Mouse (Mus musculus) bone marrow, adult 2 months (tissue): ENCODE data around the gene Rps19. TPM values are rescaled to one million over a fixed set of nuclear protein-coding genes. Genes with fewer than 3 reads are reported as not detected.

Experiments used
- H3K27ac ChIP-seq: fragments of 200-500 bp; 2 replicates; pipeline ENCODE4 v1.5.1; 2012; ENCODE audit warnings: low read depth, mild to moderate bottlenecking, control low read depth, inconsistent platforms, low read length; ENCODE audit not compliant: control insufficient read depth, poor library complexity, insufficient read depth
- H3K4me1 ChIP-seq: fragments of 200-500 bp; 2 replicates; pipeline ENCODE4 v1.6.1; 2011; ENCODE audit warnings: low read length; ENCODE audit not compliant: control insufficient read depth, insufficient read depth
- H3K4me3 ChIP-seq: fragments of 200-500 bp; replicated peaks from 2 replicates; pipeline ENCODE3; 2011; ENCODE audit warnings: mild to moderate bottlenecking, low read depth, low read length, control low read depth; ENCODE audit not compliant: control insufficient read depth
- CTCF ChIP-seq: fragments of 200-500 bp; IDR thresholded peaks from 2 replicates; pipeline ENCODE4 v1.5.1; 2011; ENCODE audit warnings: low read length, control low read depth; ENCODE audit not compliant: control insufficient read depth, insufficient read depth
- POLR2A ChIP-seq: fragments of 200-500 bp; IDR thresholded peaks from 2 replicates; pipeline ENCODE4 v1.6.1; 2011; ENCODE audit warnings: low read depth, mild to moderate bottlenecking, control low read depth, low read length, borderline replicate concordance; ENCODE audit not compliant: control insufficient read depth
- WGBS: fragments of 180-500 bp; shearing (Covaris S2); methylation state at CpG from one replicate; pipeline ENCODE4 v1.1.7; 2018; 5-methylcytosine and 5-hydroxymethylcytosine counted together
- polyA plus RNA-seq: library from polyadenylated mRNA; stranded (reverse); fragments of >200 nt; gene quantifications from 2 replicates; pipeline ENCODE4 v1.2.4, GENCODE M21; 2011; ENCODE audit warnings: low replicate concordance; ENCODE audit not compliant: missing spikeins, insufficient read depth, insufficient read length

Rps19 gene
- polyA plus RNA-seq, 1 experiment = 1,228 TPM

- H3K4me1 ChIP-seq = no peaks in the 10 kb centered on the region; the same call in none of the 2 replicates
- no peak within 1 kb of the TSS for H3K27ac ChIP-seq
- WGBS = 85% methylated on average over 7 of the region's 7 CpGs
- TF ChIP-seq POLR2A (no peak), CTCF (no peak)
- H3K4me3 ChIP-seq = no peak within 1 kb of the TSS
Observed at GRCm38 (mm10) chr7:24861913-24862312, 22.3 kb upstream of the Rps19 start, which contains the start of gene Gm9844. Gene Gm9844 (plus strand): TSS chr7:24862213.

- Histone ChIP-seq H3K27ac (no peak overlapping the region), H3K4me1 (no peaks in the 10 kb centered on the region; the same call in none of the 2 replicates), H3K4me3 (no peak overlapping the region)
- TF ChIP-seq CTCF (no peak), POLR2A (no peak)
- 27% methylated on average over 4 of the region's 4 CpGs for WGBS
Observed at GRCm38 (mm10) chr7:24862853-24863252, 21.3 kb upstream of the Rps19 start.

DNA sequence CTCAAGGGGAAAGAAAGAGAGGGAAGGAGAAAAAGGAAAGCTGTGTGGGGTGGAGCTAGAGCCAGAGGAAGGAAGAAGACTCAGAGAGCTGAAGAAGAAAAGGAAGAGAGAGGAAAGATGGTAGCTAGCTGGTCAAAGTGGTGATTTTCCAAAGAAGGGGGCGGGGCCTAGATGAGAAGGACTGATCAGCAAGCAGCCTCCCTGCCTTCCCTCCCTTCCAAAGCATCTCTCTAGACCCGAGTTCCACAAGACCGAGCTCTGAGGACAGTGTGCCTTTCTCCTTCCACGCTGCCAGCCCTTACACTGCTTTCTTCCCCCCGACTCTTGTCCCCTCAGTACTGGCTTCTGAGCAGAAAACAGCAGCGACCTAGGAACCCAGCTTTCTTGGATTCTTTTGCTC lies 20.0 kb upstream of the Rps19 start:
- no peaks in the 10 kb centered on the region; the same call in none of the 2 replicates for H3K4me1 ChIP-seq
- H3K4me3 ChIP-seq = no peak overlapping the region
- 44% methylated on average over 6 of the region's 6 CpGs for WGBS
- TF ChIP-seq POLR2A (no peak), CTCF (no peak)
- no peak overlapping the region for H3K27ac ChIP-seq

DNA sequence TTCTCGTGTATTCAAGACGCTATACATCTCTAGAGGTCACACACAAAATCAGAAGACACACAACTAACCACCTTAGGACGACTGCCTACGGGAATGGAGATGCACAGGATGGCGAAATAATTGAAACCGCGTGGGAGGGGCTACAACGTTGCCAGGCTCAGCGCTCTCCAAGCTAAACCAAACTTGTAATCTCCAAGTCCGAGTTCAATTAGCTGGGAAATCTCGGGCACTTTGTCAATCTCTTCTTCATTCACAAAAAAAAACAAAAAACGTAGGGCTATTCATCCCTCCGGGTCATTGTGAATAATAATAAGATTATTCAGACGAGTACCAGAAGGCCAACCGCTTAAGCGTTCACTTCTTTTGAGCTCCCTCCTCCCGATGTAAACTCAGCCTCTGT lies 15.1 kb upstream of the Rps19 start:
- TF ChIP-seq POLR2A (no peak), CTCF (no peak)
- Histone ChIP-seq H3K4me1 (no peaks in the 10 kb centered on the region; the same call in none of the 2 replicates), H3K4me3 (no peak overlapping the region), H3K27ac (no peak overlapping the region)
- WGBS = 64% methylated on average over 17 of the region's 17 CpGs

DNA sequence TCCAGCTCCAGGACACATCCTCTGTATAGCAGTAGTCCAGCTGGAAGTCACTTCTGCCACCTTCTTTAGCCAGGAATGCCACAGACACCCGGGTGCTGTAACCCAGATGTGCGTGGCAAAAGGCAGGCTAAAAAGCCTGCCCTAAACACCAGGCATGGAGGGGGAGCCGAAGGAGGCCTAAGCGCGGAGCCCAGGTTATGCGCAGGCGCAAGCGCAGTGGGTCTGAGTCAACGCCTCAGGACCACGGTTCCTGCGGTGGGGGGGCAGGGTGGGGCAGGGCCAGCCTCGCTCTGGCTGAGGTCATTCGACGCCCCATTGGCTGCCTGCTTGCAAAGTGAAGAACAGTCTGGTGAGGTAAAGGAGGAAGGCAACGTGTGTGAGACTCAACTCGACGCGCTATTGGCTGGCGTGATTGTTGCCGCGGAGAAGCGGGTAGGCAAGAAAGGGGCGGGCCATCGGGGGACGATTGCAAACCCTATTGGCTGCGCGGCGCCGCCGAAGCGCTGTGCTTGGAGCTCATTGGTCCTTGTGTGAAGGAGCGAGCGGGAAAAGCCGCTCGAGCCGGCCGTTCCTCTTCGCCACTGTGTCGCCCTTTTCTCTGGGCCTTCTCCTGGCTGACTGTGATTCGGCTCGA lies 14.5 kb upstream of the Rps19 start, which contains the start of the genes Lypd4 and Dmrtc2:
Gene Lypd4, minus strand, starts transcription at position 410 of the 634 bp plus-strand sequence.
Gene Dmrtc2, plus strand, starts transcription at position 526 of the 634 bp plus-strand sequence.
- no peak within 1 kb of the TSS for H3K4me3 ChIP-seq
- no peaks in the 10 kb centered on the region; the same call in 1 of the 2 replicates for H3K4me1 ChIP-seq
- WGBS = 74% methylated on average over 41 of the region's 41 CpGs
- no peak within 1 kb of the TSS for H3K27ac ChIP-seq
- TF ChIP-seq CTCF (no peak), POLR2A (no peak)

DNA sequence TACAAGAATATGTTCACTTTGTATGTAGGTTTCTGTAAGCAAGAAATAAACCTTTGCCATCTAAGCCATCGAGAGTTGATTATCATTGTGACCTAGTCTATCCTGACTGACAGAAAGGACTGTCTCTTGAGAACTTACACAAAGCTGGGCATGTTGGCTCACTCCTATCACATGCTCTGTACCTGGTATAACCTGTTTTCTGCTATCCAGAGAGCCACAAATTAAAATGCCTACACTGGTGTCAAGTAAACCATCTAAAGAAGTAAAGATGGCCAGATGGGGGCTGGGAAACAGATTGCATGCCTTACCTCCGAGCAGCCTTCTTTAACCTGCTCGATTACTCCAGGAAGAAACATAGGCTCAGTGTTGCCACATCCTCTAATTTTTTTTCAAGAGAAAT lies 6.6 kb upstream of the Rps19 start:
- no peak overlapping the region for H3K27ac ChIP-seq
- H3K4me1 ChIP-seq = peaks cover 2% of the 10 kb centered on the region; the same call in 1 of the 2 replicates
- H3K4me3 ChIP-seq = no peak overlapping the region
- 37% methylated on average over 3 of the region's 3 CpGs for WGBS
- no peak for TF ChIP-seq CTCF
- TF ChIP-seq POLR2A = no peak

- WGBS = 88% methylated on average over 2 of the region's 2 CpGs
- H3K4me1 ChIP-seq = peaks cover 2% of the 10 kb centered on the region; the same call in 1 of the 2 replicates
- no peak overlapping the region for H3K27ac ChIP-seq
- H3K4me3 ChIP-seq = no peak overlapping the region
- TF ChIP-seq CTCF (no peak), POLR2A (no peak)
Observed at GRCm38 (mm10) chr7:24879620-24880019, 4.6 kb upstream of the Rps19 start.

DNA sequence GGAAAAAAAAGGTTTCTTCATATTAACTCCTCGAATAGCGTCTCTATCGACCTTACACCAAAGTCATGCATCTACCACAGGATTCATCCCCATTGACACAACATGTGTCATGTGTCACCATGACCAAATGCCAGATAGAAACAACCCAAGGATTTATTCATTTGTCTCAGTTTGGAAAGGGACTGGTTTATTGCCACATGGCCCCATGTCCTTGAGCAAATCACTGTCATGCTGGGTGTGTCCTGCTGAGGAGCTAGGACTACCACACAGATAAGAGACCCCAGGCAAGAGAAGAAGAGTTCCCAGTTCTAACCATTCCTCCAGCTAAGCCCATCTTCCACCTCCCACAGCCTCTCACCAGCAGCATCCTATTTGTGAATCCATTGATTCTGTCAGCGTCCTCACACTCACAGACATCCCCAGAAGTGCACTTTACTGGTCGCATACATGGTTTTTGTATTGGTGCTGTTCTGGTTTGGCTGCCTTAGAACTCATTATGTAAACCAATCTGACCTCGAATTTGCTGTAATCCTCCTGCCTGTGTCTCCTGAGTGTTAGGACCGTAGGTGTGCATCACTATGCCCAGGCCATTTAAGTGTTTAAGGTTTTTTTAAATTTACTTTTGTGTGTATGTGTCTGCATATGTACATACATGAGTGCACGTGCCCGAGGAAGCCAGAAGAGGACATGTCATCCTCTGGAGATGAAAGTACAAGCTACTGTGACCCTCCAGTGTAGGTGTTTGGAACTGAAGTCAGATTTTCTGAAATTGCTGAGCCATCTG lies 1.6 kb upstream of the Rps19 start:
- 85% methylated on average over 9 of the region's 9 CpGs for WGBS
- Histone ChIP-seq H3K4me3 (no peak overlapping the region), H3K4me1 (no peaks in the 10 kb centered on the region; the same call in 1 of the 2 replicates), H3K27ac (no peak overlapping the region)
- TF ChIP-seq POLR2A (no peak), CTCF (no peak)
